In the genomic region with DNA sequence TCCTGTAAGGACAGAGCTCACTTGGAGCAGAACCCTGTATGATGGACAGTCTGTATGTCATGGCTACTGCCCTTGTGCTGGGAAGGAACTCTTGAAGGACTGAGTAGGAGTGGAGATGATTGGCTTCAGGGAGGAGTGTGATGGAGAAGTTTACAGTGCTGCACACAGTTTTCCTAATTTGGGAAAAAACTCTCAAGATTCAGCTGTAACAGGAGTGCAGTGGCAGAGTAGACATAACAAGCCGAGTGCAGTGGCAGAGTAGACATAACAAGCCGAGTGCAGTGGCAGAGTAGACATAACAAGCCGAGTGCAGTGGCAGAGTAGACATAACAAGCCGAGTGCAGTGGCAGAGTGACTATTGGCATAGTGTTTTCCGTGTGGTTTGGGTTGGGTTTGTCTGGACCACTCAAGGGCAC, we compare ENCODE assay signal across 1 mouse cellular context.
TF ChIP-seq lines count a peak whose summit lies in the region.

No protein-coding gene starts in this region.

TF ChIP-seq in CH12.LX, 34 proteins besides CTCF, POLR2A, EP300 and RAD21:
- peak; percentile 82 for TF ChIP-seq HCFC1 (IDR thresholded peaks at IDR 0.05; ENCODE audit: low read depth, low read length)
- TF ChIP-seq SIN3A (IDR thresholded peaks at IDR 0.05; ENCODE audit: low read length) = peak; percentile 84
